Mouse (Mus musculus): ENCODE measurements around the gene Ceacam10. TPM values are rescaled to one million over a fixed set of nuclear protein-coding genes. Genes with fewer than 3 reads are reported as not detected.
A peak's percentile ranks its signal among the peaks of the same experiment; 100 is the strongest.
"Not testable (repeated sequence)": the region's sequence is repeated elsewhere in the genome, so short reads cannot be mapped to it uniquely, and the experiment has no call there.

The Ceacam10 gene
- 0.24 and 0.25 TPM in 2 replicates for polyA plus RNA-seq (2015; fragmentation: Nextera tagmentation; extraction: Ambion mirVana)

- H3K36me3 ChIP-seq (ENCODE audit: control insufficient read depth, insufficient read depth, low read length); ATAC-seq; H3K27me3 ChIP-seq (ENCODE audit: control insufficient read depth, insufficient read depth, low read depth, low read length); H3K9me3 ChIP-seq (replicated peaks; ENCODE audit: control insufficient read depth, low read length, poor library complexity, severe bottlenecking); H3K4me2 ChIP-seq (ENCODE audit: low read length); H3K4me3 ChIP-seq (ENCODE audit: low read depth, low read length); H3K27ac ChIP-seq (ENCODE audit: low read length); H3K4me1 ChIP-seq (ENCODE audit: control insufficient read depth, insufficient read depth, low read length); H3K9ac ChIP-seq (ENCODE audit: low read depth, low read length): not testable (repeated sequence)
- 39% methylated on average over 4 of the region's 4 CpGs for WGBS
Measured at GRCm38 (mm10) chr7:24776918-24777317, at the start of gene Ceacam10. Gene Ceacam10, plus strand, starts transcription at chr7:24777206.

- Histone ChIP-seq H3K36me3 (ENCODE audit: control insufficient read depth, insufficient read depth, low read length) (no peaks in the 10 kb centered on the region), H3K4me2 (ENCODE audit: low read length) (peak overlapping the region; percentile 54), H3K27ac (ENCODE audit: low read length) (no peak overlapping the region), H3K27me3 (ENCODE audit: control insufficient read depth, insufficient read depth, low read depth, low read length) (no peaks in the 10 kb centered on the region), H3K9ac (ENCODE audit: low read depth, low read length) (peak overlapping the region; percentile 56; the same call in 1 of the 2 replicates), H3K9me3 (replicated peaks; ENCODE audit: control insufficient read depth, low read length, poor library complexity, severe bottlenecking) (no peaks in the 10 kb centered on the region), H3K4me3 (ENCODE audit: low read depth, low read length) (peak overlapping the region; percentile 31), H3K4me1 (ENCODE audit: control insufficient read depth, insufficient read depth, low read length) (peaks cover 2% of the 10 kb centered on the region; the same call in 1 of the 2 replicates)
- ATAC-seq, result peak; percentile 78
- 15% methylated on average over 17 of the region's 17 CpGs for WGBS
Measured at GRCm38 (mm10) chr7:24735970-24736670, 40.9 kb upstream of the Ceacam10 start.

GRCm38 (mm10) chr7:24750695-24751094, 26.3 kb upstream of the Ceacam10 start:
- no peak for ATAC-seq
- no peaks in the 10 kb centered on the region for H3K27me3 ChIP-seq (ENCODE audit: control insufficient read depth, insufficient read depth, low read depth, low read length)
- no peak overlapping the region for H3K4me3 ChIP-seq (ENCODE audit: low read depth, low read length)
- 41% methylated on average over 4 of the region's 4 CpGs for WGBS
- H3K36me3 ChIP-seq (ENCODE audit: control insufficient read depth, insufficient read depth, low read length), result no peaks in the 10 kb centered on the region
- H3K4me1 ChIP-seq (ENCODE audit: control insufficient read depth, insufficient read depth, low read length), result no peaks in the 10 kb centered on the region
- no peak overlapping the region for H3K27ac ChIP-seq (ENCODE audit: low read length)
- no peak overlapping the region for H3K4me2 ChIP-seq (ENCODE audit: low read length)
- H3K9me3 ChIP-seq (replicated peaks; ENCODE audit: control insufficient read depth, low read length, poor library complexity, severe bottlenecking), result no peaks in the 10 kb centered on the region
- no peak overlapping the region for H3K9ac ChIP-seq (ENCODE audit: low read depth, low read length)

- Histone ChIP-seq H3K4me3 (ENCODE audit: low read depth, low read length) (no peak overlapping the region), H3K27me3 (ENCODE audit: control insufficient read depth, insufficient read depth, low read depth, low read length) (no peaks in the 10 kb centered on the region), H3K4me1 (ENCODE audit: control insufficient read depth, insufficient read depth, low read length) (no peaks in the 10 kb centered on the region), H3K4me2 (ENCODE audit: low read length) (no peak overlapping the region), H3K9me3 (replicated peaks; ENCODE audit: control insufficient read depth, low read length, poor library complexity, severe bottlenecking) (no peaks in the 10 kb centered on the region), H3K9ac (ENCODE audit: low read depth, low read length) (no peak overlapping the region), H3K36me3 (ENCODE audit: control insufficient read depth, insufficient read depth, low read length) (no peaks in the 10 kb centered on the region), H3K27ac (ENCODE audit: low read length) (no peak overlapping the region)
- no peak for ATAC-seq
- WGBS, result 80% methylated on average over 2 of the region's 2 CpGs
Measured at GRCm38 (mm10) chr7:24751610-24752009, 25.4 kb upstream of the Ceacam10 start.

GRCm38 (mm10) chr7:24753476-24753875, 23.5 kb upstream of the Ceacam10 start:
- ATAC-seq, result no peak
- no peak overlapping the region for H3K4me2 ChIP-seq (ENCODE audit: low read length)
- H3K36me3 ChIP-seq (ENCODE audit: control insufficient read depth, insufficient read depth, low read length), result no peaks in the 10 kb centered on the region
- no peaks in the 10 kb centered on the region for H3K4me1 ChIP-seq (ENCODE audit: control insufficient read depth, insufficient read depth, low read length)
- WGBS, result 75% methylated on average over 5 of the region's 5 CpGs
- H3K27me3 ChIP-seq (ENCODE audit: control insufficient read depth, insufficient read depth, low read depth, low read length), result no peaks in the 10 kb centered on the region
- H3K27ac ChIP-seq (ENCODE audit: low read length), result no peak overlapping the region
- H3K9ac ChIP-seq (ENCODE audit: low read depth, low read length), result no peak overlapping the region
- H3K9me3 ChIP-seq (replicated peaks; ENCODE audit: control insufficient read depth, low read length, poor library complexity, severe bottlenecking), result no peaks in the 10 kb centered on the region
- H3K4me3 ChIP-seq (ENCODE audit: low read depth, low read length), result no peak overlapping the region

- H3K4me1 ChIP-seq (ENCODE audit: control insufficient read depth, insufficient read depth, low read length), result no peaks in the 10 kb centered on the region
- no peak overlapping the region for H3K9ac ChIP-seq (ENCODE audit: low read depth, low read length)
- H3K27ac ChIP-seq (ENCODE audit: low read length), result no peak overlapping the region
- no peaks in the 10 kb centered on the region for H3K36me3 ChIP-seq (ENCODE audit: control insufficient read depth, insufficient read depth, low read length)
- H3K27me3 ChIP-seq (ENCODE audit: control insufficient read depth, insufficient read depth, low read depth, low read length), result no peaks in the 10 kb centered on the region
- H3K9me3 ChIP-seq (replicated peaks; ENCODE audit: control insufficient read depth, low read length, poor library complexity, severe bottlenecking), result no peaks in the 10 kb centered on the region
- WGBS, result 70% methylated on average over 1 of the region's 1 CpGs
- no peak for ATAC-seq
- H3K4me2 ChIP-seq (ENCODE audit: low read length), result no peak overlapping the region
- H3K4me3 ChIP-seq (ENCODE audit: low read depth, low read length), result no peak overlapping the region
Measured at GRCm38 (mm10) chr7:24758520-24758919, 18.5 kb upstream of the Ceacam10 start.

- no peak within 1 kb of the TSS for H3K4me2 ChIP-seq (ENCODE audit: low read length)
- no peak for ATAC-seq
- H3K4me3 ChIP-seq (ENCODE audit: low read depth, low read length), result no peak within 1 kb of the TSS
- H3K9me3 ChIP-seq (replicated peaks; ENCODE audit: control insufficient read depth, low read length, poor library complexity, severe bottlenecking), result no peaks in the 10 kb centered on the region
- H3K27ac ChIP-seq (ENCODE audit: low read length), result no peak within 1 kb of the TSS
- no peaks in the 10 kb centered on the region for H3K4me1 ChIP-seq (ENCODE audit: control insufficient read depth, insufficient read depth, low read length)
- H3K9ac ChIP-seq (ENCODE audit: low read depth, low read length), result no peak within 1 kb of the TSS
- no peaks in the 10 kb centered on the region for H3K27me3 ChIP-seq (ENCODE audit: control insufficient read depth, insufficient read depth, low read depth, low read length)
- WGBS, result 84% methylated on average over 6 of the region's 6 CpGs
- H3K36me3 ChIP-seq (ENCODE audit: control insufficient read depth, insufficient read depth, low read length), result no peaks in the 10 kb centered on the region
Measured at GRCm38 (mm10) chr7:24760211-24760610, 16.8 kb upstream of the Ceacam10 start, which contains the start of gene Cd177. Gene Cd177, minus strand, starts transcription at chr7:24760311.

GRCm38 (mm10) chr7:24761161-24761560, 15.8 kb upstream of the Ceacam10 start:
- Histone ChIP-seq H3K36me3 (ENCODE audit: control insufficient read depth, insufficient read depth, low read length) (no peaks in the 10 kb centered on the region), H3K4me1 (ENCODE audit: control insufficient read depth, insufficient read depth, low read length) (no peaks in the 10 kb centered on the region), H3K9me3 (replicated peaks; ENCODE audit: control insufficient read depth, low read length, poor library complexity, severe bottlenecking) (no peaks in the 10 kb centered on the region), H3K9ac (ENCODE audit: low read depth, low read length) (no peak overlapping the region), H3K4me2 (ENCODE audit: low read length) (no peak overlapping the region), H3K27ac (ENCODE audit: low read length) (no peak overlapping the region), H3K27me3 (ENCODE audit: control insufficient read depth, insufficient read depth, low read depth, low read length) (no peaks in the 10 kb centered on the region), H3K4me3 (ENCODE audit: low read depth, low read length) (no peak overlapping the region)
- ATAC-seq, result no peak
- WGBS, result 73% methylated on average over 6 of the region's 6 CpGs

- Histone ChIP-seq H3K9me3 (replicated peaks; ENCODE audit: control insufficient read depth, low read length, poor library complexity, severe bottlenecking) (no peaks in the 10 kb centered on the region), H3K4me2 (ENCODE audit: low read length) (no peak overlapping the region), H3K4me3 (ENCODE audit: low read depth, low read length) (no peak overlapping the region), H3K9ac (ENCODE audit: low read depth, low read length) (no peak overlapping the region), H3K36me3 (ENCODE audit: control insufficient read depth, insufficient read depth, low read length) (no peaks in the 10 kb centered on the region), H3K4me1 (ENCODE audit: control insufficient read depth, insufficient read depth, low read length) (no peaks in the 10 kb centered on the region), H3K27me3 (ENCODE audit: control insufficient read depth, insufficient read depth, low read depth, low read length) (no peaks in the 10 kb centered on the region), H3K27ac (ENCODE audit: low read length) (no peak overlapping the region)
- no peak for ATAC-seq
- 91% methylated on average over 8 of the region's 8 CpGs for WGBS
Measured at GRCm38 (mm10) chr7:24762574-24762973, 14.4 kb upstream of the Ceacam10 start.
